Mouse (Mus musculus) forebrain, embryonic 16.5 days (tissue): ENCODE results near the gene Gse1. TPM values are rescaled to one million over a fixed set of nuclear protein-coding genes. Genes with fewer than 3 reads are reported as not detected.

Experiments used
- ATAC-seq: fragments of 200-750 bp; cut with Nextera tagmentation; 2 replicates; pipeline ENCODE4 v1.8.0; 2017; ENCODE audit warnings: mild to moderate bottlenecking, moderate library complexity
- H3K27ac ChIP-seq: fragments of 300-500 bp; sonication (generic); 2 replicates; pipeline ENCODE4 v1.5.1; 2014; ENCODE audit warnings: low read length, control low read depth
- H3K27me3 ChIP-seq: fragments of 300-500 bp; sonication (generic); replicated peaks from 2 replicates; pipeline ENCODE4 v1.6.1; 2014; ENCODE audit warnings: low read length; ENCODE audit not compliant: control insufficient read depth, insufficient read depth
- H3K36me3 ChIP-seq: fragments of 300-500 bp; sonication (generic); 2 replicates; pipeline ENCODE4 v1.6.1; 2014; ENCODE audit not compliant: control insufficient read depth, insufficient read depth
- H3K4me1 ChIP-seq: fragments of 300-500 bp; sonication (generic); replicated peaks from 2 replicates; pipeline ENCODE4 v1.6.1; 2014; ENCODE audit warnings: low read length; ENCODE audit not compliant: control insufficient read depth, insufficient read depth
- H3K4me2 ChIP-seq: fragments of 300-500 bp; sonication (generic); 2 replicates; pipeline ENCODE4 v1.6.1; 2014; ENCODE audit warnings: mild to moderate bottlenecking, low read length, control low read depth
- H3K4me3 ChIP-seq: fragments of 300-500 bp; sonication (generic); replicated peaks from 2 replicates; pipeline ENCODE4 v1.5.1; 2014; ENCODE audit warnings: mild to moderate bottlenecking, low read length, control low read depth
- H3K9ac ChIP-seq: fragments of 300-500 bp; sonication (generic); replicated peaks from 2 replicates; pipeline ENCODE4 v1.6.1; 2014; ENCODE audit warnings: low read depth, low read length, control low read depth
- H3K9me3 ChIP-seq: fragments of 300-500 bp; sonication (generic); 2 replicates; pipeline ENCODE4 v1.6.1; 2016; ENCODE audit warnings: low read length; ENCODE audit not compliant: control insufficient read depth
- WGBS: fragments of 180-500 bp; shearing (Covaris S2); extraction: QIAGEN DNeasy Blood & Tissue Kit; methylation state at CpG from one replicate; pipeline ENCODE4 v1.1.7; 2014; 5-methylcytosine and 5-hydroxymethylcytosine counted together
- polyA plus RNA-seq: library from polyadenylated mRNA; unstranded; fragments of >200 nt; fragmentation: Nextera tagmentation; extraction: Ambion mirVana; gene quantifications from 2 replicates; pipeline ENCODE4 v1.2.1, GENCODE M21; 2015

Gse1 gene
- polyA plus RNA-seq, 1 experiment from 2014 or later, result 34.9 TPM

DNA sequence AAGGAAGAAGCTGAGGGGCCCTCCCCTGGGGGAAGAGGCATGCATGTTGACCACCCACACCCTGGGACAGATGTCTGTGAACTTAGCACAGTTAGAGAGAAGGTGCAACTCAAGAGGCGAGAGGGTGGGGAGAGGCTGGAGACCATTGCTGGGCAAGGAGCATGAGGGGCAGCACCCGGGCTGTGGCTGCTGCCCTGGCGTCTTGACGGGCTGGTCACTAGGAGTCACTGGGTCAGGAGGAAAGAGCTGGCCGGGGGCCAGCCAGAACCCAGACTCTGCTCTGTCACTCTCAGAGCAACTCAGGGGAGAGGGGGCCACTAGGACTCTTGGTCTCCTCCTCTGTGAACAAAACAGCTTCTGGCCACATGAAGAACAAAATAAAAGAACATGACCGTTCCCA is 38.8 kb upstream of the Gse1 start:
- Histone ChIP-seq H3K4me2 (no peak overlapping the region), H3K9ac (no peak overlapping the region), H3K27me3 (no peaks in the 10 kb centered on the region), H3K27ac (no peak overlapping the region), H3K4me3 (no peak overlapping the region), H3K36me3 (no peaks in the 10 kb centered on the region), H3K4me1 (peaks cover 33% of the 10 kb centered on the region), H3K9me3 (no peaks in the 10 kb centered on the region)
- ATAC-seq, result no peak
- 87% methylated on average over 6 of the region's 6 CpGs for WGBS

DNA sequence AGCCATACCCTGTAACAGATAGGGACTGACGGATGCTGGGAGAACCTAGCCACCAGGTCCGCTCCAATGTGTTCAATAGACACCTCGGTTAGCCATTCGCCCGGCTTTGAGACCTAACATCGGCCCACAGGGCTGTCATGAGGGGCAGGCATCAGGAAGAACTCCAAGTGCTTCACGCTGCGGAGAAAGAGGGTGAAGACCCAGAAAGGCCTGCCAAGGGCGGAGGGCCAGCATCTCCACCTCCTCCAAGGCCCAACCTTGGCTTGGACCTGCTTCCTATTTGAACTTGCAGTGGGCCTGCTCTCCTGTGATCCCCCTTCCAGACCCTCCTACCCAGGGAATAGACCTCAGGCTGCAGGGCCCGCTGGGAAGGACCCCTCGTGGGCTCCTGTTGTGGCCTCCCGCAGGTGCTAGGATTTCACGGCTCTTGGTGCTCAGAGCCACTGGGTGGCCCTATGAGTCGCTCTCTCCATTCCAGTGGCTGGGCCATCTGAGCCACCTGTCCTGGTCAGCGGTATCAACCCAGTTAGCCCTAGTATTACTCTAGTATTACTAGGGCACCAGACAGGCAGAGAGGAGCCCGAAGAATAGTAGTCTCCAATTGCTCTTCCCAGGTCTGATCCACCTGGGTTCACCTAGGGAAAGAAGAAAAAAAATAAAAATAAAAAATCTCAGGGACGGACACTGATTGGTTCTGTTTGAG is 38.0 kb upstream of the Gse1 start:
- Histone ChIP-seq H3K4me2 (no peak overlapping the region), H3K27ac (no peak overlapping the region)

DNA sequence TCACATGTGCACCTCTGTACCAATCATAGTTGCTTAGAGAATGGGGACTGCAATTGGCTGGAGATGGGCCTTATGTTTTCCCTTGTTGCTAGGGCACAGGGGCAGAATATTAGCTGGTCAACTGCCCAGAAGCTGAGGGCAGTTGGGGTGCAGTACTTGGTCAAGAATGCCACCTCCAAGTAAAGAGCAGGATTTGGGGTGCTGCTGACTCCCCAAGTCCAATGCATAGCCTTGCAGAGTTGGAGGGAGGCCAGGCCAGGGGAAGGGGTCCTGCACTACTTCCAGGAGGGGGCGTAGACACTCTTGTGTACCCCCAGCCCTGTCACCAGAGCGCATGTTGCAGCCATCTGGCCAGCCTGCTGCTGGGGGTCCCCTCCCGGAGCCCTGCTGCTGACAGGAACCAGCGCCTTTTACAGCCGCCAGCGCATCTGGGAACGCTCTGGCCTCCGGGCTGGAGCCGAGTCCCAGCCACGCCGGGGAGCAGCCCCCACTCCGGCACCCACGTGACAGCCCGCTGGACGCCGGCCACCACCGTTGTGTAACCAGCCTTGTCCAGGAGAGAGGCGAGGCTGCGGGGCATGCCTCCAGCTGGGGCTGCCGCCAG is 37.3 kb upstream of the Gse1 start:
- WGBS, result 51% methylated on average over 19 of the region's 20 CpGs
- Histone ChIP-seq H3K27ac (peak overlapping the region; percentile 41), H3K27me3 (no peaks in the 10 kb centered on the region), H3K4me3 (no peak overlapping the region), H3K4me1 (peaks cover 19% of the 10 kb centered on the region), H3K9me3 (no peaks in the 10 kb centered on the region), H3K36me3 (no peaks in the 10 kb centered on the region), H3K4me2 (peak overlapping the region; percentile 46), H3K9ac (0 out of 2 replicates have a peak overlapping the region, but pooled peaks have one; percentile 17)
- ATAC-seq, result peak; percentile 82

More for the DNA sequence above, 38.0 kb upstream of the Gse1 start:
- Histone ChIP-seq H3K4me3 (no peak overlapping the region), H3K27me3 (no peaks in the 10 kb centered on the region), H3K36me3 (no peaks in the 10 kb centered on the region), H3K9ac (no peak overlapping the region), H3K4me1 (peaks cover 26% of the 10 kb centered on the region), H3K9me3 (no peaks in the 10 kb centered on the region)
- ATAC-seq, result no peak
- 83% methylated on average over 17 of the region's 17 CpGs for WGBS

DNA sequence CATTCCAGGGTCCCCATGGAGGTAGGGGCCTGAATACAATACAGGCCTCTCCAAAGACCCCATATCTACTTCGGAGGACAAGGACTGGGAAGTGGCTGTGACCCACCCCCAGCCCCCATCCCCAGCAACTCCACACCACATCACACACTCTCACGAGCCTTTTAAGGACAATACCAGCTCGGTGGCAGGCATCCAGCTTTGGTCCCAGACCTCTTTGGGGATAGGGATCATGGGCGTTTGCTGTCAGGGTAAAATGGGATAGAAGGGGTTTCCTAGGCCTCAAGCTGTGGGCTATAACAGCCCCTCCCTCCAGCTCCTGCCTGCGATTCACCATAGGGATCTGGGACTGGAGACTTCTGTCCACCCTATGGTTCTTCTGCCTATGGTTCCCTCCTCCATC is 36.6 kb upstream of the Gse1 start:
- 0 out of 2 replicates have a peak, but pooled peaks have one; percentile 12 for ATAC-seq
- Histone ChIP-seq H3K4me2 (no peak overlapping the region), H3K27ac (no peak overlapping the region)

DNA sequence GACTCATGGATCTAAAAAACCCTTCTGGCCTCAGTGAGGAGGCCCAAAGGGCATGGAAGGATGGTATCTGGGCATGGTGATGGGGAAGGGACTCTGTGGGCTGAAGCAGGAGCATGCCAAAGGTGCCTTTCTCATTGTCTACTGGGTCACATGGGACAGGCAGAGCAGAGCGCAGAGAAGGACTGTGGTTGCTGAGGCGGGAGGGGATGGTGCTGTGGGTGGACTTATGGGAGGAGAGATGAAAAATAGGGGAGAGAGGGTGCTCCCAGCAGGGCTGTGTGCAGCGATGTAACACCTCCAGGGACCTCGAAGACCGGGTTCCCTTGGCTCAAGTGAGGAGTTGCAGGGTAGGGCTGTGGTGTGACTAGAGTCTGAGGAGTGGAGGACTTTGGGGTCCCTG is 36.1 kb upstream of the Gse1 start:
- peaks cover 13% of the 10 kb centered on the region for H3K4me1 ChIP-seq
- WGBS, result 98% methylated on average over 5 of the region's 5 CpGs
- H3K27ac ChIP-seq, result no peak overlapping the region
- no peaks in the 10 kb centered on the region for H3K36me3 ChIP-seq
- ATAC-seq, result no peak
- H3K9ac ChIP-seq, result no peak overlapping the region
- no peak overlapping the region for H3K4me2 ChIP-seq
- H3K4me3 ChIP-seq, result no peak overlapping the region
- no peaks in the 10 kb centered on the region for H3K9me3 ChIP-seq
- no peaks in the 10 kb centered on the region for H3K27me3 ChIP-seq

More for the DNA sequence above, 36.6 kb upstream of the Gse1 start:
- 44% methylated on average over 5 of the region's 5 CpGs for WGBS
- H3K4me3 ChIP-seq, result no peak overlapping the region
- H3K9ac ChIP-seq, result no peak overlapping the region
- no peaks in the 10 kb centered on the region for H3K27me3 ChIP-seq
- H3K9me3 ChIP-seq, result no peaks in the 10 kb centered on the region
- no peaks in the 10 kb centered on the region for H3K36me3 ChIP-seq
- peaks cover 14% of the 10 kb centered on the region for H3K4me1 ChIP-seq

DNA sequence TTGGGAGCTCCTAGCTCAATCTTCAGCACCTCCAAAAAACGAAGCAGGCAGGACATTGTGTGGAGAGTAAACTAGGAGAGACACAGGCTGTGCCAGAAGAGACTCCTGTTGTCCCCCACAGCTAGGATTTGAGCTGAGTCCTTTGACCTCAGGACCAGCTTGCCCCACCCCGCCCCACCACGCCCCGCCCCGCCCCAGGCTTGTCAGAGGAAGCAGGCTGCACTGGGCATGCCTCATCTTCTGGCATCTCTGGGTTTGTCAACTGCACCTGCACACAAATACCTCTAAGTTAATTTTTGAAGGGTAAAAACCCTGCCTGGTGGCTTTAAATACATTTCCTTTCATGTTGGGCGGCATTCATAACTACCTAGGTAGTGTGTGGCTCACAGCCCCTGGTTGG is 26.9 kb upstream of the Gse1 start:
- Histone ChIP-seq H3K9ac (no peak overlapping the region), H3K4me2 (no peak overlapping the region), H3K4me3 (no peak overlapping the region), H3K9me3 (no peaks in the 10 kb centered on the region), H3K4me1 (no peaks in the 10 kb centered on the region), H3K36me3 (no peaks in the 10 kb centered on the region), H3K27ac (no peak overlapping the region), H3K27me3 (no peaks in the 10 kb centered on the region)
- no peak for ATAC-seq
- 87% methylated on average over 6 of the region's 6 CpGs for WGBS

DNA sequence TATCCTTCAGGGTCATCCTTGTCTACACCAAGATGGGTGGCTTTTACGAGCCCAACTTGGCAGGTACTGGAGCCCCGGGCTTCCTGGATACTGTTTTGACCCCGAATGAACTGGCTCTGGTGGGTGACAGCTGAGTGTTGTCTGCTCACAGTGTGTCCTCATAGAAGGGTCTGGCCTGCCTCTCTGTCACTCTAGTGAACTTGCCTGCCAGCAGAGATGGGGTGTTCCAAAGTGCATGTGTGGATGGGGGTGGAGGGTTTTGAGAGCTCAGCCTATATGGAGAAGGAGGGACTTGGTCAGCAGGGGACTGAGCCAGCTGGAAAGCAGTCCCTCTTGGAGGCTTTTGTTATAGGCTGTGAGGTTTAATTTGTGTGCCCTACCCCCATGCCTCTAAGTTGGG is 25.7 kb upstream of the Gse1 start:
- no peaks in the 10 kb centered on the region for H3K9me3 ChIP-seq
- WGBS, result 70% methylated on average over 3 of the region's 3 CpGs
- H3K4me3 ChIP-seq, result no peak overlapping the region
- ATAC-seq, result no peak
- no peak overlapping the region for H3K27ac ChIP-seq
- no peaks in the 10 kb centered on the region for H3K36me3 ChIP-seq
- no peak overlapping the region for H3K4me2 ChIP-seq
- H3K9ac ChIP-seq, result no peak overlapping the region
- H3K4me1 ChIP-seq, result no peaks in the 10 kb centered on the region
- H3K27me3 ChIP-seq, result no peaks in the 10 kb centered on the region

DNA sequence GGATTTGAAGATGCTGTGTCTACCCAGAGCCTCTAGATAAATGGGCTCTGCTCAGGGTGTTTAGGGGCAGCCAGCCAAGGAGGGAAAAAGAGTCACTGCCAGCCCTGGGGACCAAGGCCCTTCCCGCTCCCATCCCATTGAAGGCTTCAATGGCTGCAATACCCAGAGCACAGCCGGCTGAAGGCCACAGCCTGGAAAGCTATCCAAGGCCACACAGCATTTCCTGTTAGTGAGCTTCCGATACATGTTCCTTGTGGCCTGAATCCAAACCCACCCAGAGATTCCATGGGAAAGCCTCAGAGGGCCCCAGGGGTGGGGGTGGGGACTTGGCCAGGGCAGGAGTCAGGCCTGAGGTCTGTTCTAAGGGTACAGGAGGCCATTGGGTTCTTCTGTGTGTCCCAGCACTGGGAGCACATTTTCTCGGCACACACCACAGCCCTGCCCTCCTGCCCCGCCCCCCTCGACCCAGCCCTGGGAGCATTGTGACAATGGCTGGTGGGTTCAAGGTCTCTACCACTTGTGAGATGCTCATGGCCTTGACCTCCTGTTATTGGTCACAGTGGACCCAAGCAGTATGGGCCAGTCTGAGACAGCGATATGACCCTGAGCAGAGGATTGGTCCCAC is 23.4 kb upstream of the Gse1 start:
- ATAC-seq, result no peak

DNA sequence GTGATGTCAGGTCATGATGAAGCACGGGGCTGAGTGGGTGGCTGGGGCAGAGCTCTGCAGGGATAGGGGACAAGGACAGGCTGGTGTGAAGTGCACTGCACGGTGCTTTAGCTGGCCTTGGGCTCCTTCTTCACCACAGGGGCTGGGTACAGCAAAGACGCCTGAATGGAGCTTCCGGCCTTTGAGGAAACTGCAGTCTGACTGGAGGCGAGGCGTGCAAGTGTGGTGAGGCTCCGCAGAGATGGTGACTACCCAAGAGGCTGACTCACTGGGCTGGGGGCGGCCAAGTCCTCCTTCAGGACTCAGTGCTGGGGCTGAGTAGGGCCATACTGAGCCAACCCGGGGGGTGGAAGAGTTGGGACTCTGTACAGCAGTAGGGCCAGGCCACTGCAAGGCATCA is 22.3 kb upstream of the Gse1 start:
- Histone ChIP-seq H3K4me2 (no peak overlapping the region), H3K36me3 (no peaks in the 10 kb centered on the region), H3K4me1 (peaks cover 2% of the 10 kb centered on the region; the same call in 1 of the 2 replicates), H3K9me3 (no peaks in the 10 kb centered on the region), H3K27me3 (no peaks in the 10 kb centered on the region), H3K27ac (no peak overlapping the region), H3K9ac (no peak overlapping the region), H3K4me3 (no peak overlapping the region)
- 83% methylated on average over 9 of the region's 9 CpGs for WGBS
- ATAC-seq, result no peak

More for the DNA sequence above, 23.4 kb upstream of the Gse1 start:
- Histone ChIP-seq H3K36me3 (no peaks in the 10 kb centered on the region), H3K9me3 (no peaks in the 10 kb centered on the region), H3K4me2 (no peak overlapping the region), H3K27ac (no peak overlapping the region), H3K4me1 (no peaks in the 10 kb centered on the region), H3K9ac (no peak overlapping the region), H3K27me3 (no peaks in the 10 kb centered on the region), H3K4me3 (no peak overlapping the region)
- 76% methylated on average over 7 of the region's 7 CpGs for WGBS
